Mouse (Mus musculus): ENCODE data around the gene Rad51d.
A peak's percentile ranks its signal among the peaks of the same experiment; 100 is the strongest.
"Not testable (repeated sequence)": the region's sequence is repeated elsewhere in the genome, so short reads cannot be mapped to it uniquely, and the experiment has no call there.

The Rad51d gene

GRCm38 (mm10) chr11:82856032-82856431, 34.4 kb downstream of the Rad51d start:
- no peak for DNase-seq (ENCODE audit: low spot score in 2 of 2)

DNA sequence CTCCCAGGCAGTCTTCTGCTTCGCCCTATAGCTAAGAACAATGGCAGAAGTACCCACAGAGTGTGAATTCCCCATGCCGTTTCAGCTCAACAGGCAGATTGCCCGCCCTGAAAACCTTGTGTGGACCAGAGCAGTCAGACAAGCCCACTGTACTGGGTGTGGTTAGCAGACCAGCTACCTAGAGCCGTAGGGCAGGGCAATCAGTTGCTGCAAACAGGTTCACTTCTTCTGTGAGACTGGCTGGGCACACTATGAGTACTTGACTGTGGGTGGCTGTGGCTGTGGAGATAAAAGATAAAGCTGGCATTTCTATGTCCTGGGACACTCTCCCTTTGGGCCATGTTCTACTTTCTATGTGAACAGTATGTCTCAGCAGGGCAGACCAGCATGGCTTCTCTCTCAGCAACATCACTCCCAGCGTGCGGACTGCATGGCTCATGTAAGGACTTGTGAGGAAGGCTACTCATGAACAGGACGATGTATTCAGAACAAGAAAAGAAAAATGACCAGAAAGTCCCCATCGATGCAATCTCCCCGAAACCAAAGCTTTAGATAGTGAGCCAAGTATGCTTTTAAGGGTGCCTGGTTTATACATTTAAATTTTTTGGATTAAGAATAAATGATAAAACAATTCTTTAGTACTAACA, 35.0 kb downstream of the Rad51d start:
- no peak for DNase-seq (ENCODE audit: low spot score in 2 of 2)

DNA sequence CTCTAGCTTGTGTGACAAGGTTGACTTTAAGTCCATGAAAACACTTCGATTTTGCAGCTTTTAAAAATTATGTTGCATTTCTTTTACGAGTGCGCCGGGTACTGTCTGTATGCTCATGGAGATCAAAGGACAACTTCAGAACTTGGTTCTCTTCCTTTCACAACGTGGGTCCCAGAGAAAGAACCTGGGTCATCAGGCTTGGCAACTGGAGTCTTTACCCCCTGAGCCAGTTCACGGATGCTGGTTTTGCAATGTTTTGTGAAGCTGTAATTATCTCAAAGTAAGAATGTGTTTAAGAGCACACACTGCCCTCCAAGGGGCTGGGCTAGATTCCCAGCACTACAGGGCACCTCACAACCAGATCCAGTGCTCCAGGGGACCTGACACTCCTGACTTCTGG, 36.3 kb downstream of the Rad51d start:
- DNase-seq (ENCODE audit: low spot score in 2 of 2): no peak

DNA sequence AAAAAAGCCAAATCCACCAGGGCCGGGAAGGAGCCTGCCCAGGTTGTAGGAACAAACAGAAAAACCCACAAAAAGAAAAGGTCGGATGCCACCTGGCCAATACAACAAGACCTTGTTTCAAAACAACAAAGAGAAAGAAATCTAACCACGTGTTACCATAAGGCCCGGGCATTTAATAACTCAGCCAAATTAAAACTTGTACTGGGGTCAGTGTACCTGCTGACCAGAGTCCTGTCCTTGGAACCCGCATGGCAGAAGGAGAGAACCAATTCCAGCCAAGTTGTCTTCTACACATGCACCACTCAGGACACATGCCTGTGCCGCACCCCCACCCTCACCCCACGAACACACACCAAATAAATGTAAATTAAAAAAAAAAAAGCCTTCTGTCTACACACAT, 37.5 kb downstream of the Rad51d start:
- DNase-seq (ENCODE audit: low spot score in 2 of 2): no peak

GRCm38 (mm10) chr11:82852540-82852939, 37.9 kb downstream of the Rad51d start:
- no peak for DNase-seq (ENCODE audit: low spot score in 2 of 2)

GRCm38 (mm10) chr11:82852115-82852514, 38.3 kb downstream of the Rad51d start:
- no peak for DNase-seq (ENCODE audit: low spot score in 2 of 2)

GRCm38 (mm10) chr11:82850259-82850658, 40.2 kb downstream of the Rad51d start:
- DNase-seq (ENCODE audit: low spot score in 2 of 2): no peak

DNA sequence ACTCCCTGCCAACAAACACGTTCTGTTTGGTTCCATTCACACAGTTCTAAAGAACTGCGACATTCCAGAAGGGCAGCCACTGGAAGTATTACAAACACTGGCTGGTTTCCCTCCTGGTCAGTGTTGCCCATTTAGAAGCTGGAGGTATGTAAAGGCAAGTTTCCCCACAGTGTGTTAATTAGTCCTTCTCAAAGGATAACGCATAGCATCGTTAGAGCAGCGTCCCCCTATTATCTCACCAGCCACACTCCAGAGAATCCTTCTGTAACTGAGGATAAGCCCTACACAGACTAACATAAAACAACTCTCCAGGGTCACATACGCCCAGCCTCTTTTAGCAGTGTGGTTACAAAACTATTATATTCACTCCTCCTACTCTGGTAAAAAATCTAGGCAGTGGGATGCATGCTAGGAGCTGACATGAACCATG, 42.8 kb downstream of the Rad51d start:
- DNase-seq (ENCODE audit: low spot score in 2 of 2): no peak

- no peak for DNase-seq (ENCODE audit: low spot score in 2 of 2)
Measured at GRCm38 (mm10) chr11:82846938-82847337, 43.5 kb downstream of the Rad51d start.

GRCm38 (mm10) chr11:82846079-82846436, 44.4 kb downstream of the Rad51d start:
- DNase-seq (ENCODE audit: low spot score in 2 of 2): no peak

DNA sequence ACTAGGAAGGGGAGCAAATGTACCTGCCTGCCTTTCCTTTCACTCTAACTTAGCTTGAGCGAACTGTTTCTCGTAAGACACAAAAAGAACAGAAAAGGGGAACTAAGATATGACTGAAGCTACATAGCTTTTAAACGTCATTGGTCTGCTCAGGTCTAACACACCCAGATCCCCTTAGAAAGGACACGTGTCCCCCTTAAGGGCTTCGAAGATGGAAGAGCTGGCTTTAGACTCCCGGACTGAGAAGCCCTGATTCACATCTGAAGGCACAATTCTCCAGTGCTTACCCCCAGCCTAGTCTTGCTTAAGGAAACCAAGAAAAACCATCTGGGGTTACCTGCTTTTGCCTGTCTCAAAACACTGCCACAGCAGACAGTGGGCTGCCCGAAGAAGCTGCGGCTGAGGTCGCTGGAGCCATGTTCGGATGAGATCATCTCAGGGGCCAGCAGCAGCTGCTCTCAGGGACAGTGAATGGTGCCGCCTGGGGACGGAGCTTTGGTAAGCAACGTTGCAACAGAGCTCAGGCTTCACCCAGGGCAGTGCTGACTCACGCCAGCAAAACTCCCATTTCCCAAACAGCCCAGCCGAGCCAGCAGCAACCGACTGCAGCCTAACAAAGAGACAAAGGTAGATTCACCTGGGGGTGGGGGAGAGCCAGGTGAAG, 44.9 kb downstream of the Rad51d start:
- peak; percentile 48 to 74 for DNase-seq (ENCODE audit: low spot score in 2 of 2)

DNA sequence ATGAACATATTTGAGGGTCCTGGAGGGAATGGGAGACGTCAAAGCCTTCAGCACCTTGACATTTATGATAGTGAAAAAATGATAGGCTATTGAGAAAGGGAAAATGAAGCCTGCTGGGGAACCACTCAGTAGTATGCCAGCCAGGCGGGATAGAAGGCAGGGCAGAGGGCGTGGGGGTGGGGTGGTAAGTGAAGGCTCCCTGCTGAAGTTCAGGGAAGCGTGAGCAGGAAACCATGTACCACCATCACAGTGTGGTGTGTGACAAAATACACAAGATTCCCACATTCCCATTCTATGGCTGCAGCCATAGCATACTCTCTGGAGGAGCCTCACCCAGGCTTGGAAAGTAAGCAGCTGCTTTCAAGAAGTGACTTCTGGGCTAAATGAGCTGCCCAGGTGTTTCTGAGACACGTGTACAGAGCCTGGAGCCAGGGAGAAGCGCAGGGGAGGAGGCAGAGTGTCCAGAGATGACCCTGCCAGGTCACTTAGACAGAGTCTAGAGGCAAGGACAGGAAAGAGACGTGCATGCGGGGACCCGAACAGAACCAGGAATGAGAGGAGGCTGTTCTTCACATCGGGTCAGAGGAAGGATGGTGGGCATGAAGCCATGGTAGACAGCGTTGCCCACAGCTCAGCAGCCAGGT, 45.5 kb downstream of the Rad51d start:
- no peak for DNase-seq (ENCODE audit: low spot score in 2 of 2)

- DNase-seq (ENCODE audit: low spot score in 2 of 2): no peak
Measured at GRCm38 (mm10) chr11:82838511-82838910, 51.9 kb downstream of the Rad51d start.

DNA sequence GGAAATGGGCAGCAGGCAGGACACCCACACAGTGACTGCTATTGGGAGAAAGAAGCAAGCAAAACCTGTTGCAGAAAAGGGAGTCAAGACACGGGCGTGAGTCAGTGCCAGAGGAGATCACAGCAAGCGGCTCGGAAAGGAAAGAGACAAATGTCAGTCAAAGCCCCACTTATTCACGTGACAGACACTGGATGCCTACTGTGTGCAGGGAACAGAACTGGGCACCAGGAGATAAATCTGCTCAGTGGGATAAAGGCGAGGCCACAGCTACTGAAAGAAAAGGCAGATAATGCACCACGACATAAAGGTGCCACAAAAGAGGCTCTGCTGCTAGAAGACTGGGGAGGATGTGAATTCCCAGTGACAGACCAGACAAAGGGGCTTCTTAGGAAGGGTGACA, 52.6 kb downstream of the Rad51d start:
- no peak for DNase-seq (ENCODE audit: low spot score in 2 of 2)

DNA sequence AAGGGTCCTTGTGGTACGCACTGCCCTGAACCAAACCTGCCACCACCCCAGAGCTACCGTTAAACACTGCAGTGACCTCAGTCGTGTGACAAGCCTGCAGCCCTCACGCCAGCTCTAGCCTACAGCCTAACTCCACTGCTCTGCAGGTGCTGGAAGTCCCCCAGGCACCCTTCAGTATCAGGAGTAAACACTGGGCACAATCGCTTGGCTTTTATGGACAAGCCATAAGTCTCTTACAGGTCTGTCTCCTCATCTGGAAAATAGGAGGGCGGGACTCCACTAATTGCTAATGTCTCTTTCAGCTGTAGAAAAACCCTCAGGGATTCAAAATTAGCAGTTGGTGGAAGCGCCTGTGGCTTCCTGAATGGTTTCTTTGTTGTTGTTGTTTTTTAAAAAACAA, 53.2 kb downstream of the Rad51d start:
- no peak for DNase-seq (ENCODE audit: low spot score in 2 of 2)

DNA sequence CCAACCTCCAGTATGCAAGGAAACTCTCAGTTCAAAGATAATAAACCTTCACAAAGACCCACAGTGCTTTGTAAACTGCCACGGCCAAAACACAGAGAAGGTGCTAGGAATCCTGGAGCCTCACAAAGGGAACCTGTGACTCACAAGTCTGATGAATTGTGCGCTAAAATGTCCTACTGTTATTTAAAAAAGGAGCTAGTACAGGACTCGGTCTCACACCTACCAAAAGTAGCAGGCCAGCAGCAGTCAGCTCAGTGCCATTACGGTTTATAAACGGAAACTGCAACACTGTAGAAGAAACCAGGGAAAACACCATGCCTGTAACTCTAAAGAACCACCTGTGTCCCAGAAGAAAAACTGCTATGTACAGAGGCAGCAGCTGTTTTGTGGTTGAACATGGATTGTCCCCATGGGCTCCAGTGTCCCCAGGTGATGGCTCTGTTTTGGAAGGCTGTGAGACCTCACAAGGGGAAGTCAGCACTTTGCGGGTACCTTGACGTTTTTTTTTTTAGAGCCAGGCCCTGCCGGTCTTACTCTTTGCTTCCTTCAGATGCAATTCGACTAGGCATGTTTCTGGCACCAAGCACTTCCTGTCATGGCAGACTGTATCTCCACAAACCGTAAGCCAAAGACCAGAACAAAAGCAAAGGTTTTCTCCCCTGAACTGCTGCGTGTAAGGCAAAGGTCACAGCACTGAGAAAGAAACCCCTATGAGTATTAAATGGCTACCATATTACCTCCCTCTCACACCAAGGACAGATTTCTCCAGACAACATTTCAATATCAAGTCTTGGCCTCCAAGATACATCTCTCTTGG, 54.6 kb downstream of the Rad51d start:
- no peak for DNase-seq (ENCODE audit: low spot score in 2 of 2)

DNA sequence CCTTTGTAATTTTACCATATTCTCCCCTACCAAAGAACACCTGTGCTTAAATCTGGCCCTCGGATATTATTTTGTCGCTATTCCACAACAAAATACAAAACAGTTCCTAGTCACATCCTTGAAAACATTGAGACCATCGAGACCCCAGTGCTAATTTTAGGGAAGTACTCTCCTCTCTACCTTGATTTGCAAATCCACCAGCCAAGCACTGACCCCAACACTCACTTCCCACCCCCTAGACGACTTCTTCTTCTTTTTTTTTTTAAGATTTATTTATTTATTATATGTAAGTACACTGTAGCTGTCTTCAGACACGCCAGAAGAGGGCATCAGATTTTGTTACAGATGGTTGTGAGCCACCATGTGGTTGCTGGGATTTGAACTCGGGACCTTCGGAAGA, 56.1 kb downstream of the Rad51d start:
- DNase-seq (ENCODE audit: low spot score in 2 of 2): not testable (repeated sequence)

DNA sequence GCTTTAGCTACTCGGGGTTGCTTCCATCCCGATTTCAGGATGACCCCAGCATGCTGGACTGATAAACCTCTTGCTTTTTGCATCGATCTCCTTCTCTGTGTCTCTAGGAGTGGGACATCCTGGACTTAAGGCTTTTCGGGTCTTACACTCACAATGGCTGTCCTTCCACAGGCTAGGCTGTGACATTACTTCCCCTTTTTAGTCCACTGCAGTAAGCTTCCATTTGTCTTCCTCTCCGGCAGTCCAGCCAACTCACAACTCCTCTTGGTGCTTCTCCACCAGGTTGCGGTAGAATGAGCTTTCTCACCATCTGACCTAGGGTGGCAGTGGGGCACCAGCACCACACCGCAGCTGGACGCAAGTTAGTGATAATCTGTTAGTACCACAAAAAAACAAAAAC, 56.5 kb downstream of the Rad51d start:
- no peak for DNase-seq (ENCODE audit: low spot score in 2 of 2)

GRCm38 (mm10) chr11:82832402-82832801, 58.0 kb downstream of the Rad51d start:
- not testable (repeated sequence) for DNase-seq (ENCODE audit: low spot score in 2 of 2)

DNA sequence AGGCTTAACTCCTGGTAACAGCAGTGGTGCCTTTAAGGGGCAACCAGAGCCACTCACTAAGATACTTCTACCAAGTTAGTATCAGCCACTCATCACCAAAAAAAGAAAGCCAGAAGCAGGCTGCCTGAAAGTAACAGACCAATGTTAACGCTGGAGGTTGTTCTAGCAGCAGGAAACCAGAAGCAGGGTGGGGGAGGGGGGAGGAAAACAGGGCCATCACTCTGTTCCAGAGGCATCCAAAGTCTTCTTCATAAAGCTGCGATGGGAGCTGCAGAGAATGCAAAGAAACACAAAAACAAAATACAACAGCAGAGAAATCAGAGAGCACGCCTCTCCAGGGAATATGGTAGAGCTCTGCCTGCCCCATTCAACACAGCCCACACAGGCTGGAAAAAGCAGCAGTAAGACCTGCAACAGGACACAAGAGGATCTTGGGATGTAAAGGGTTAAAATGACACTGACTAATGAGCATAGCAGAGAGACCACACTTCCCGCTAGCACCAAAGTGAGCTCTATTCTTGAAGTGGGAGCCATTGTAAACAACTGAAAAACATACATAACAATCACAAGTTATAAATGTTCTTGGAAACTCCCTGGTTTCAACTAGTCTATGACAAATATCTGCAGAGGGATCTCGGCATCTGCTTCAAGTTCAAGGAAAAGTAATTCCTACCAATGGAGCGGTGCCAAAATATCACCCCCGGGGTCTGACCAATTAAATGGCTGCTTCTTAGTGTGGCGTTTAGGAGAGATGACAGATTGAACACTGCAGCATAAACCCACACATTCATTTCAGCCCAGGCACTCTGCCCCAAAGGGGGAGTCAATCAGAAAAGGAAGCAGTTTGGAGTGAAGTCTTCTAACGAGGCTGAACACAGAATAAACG, 59.2 kb downstream of the Rad51d start:
- DNase-seq (ENCODE audit: low spot score in 2 of 2): no peak

DNA sequence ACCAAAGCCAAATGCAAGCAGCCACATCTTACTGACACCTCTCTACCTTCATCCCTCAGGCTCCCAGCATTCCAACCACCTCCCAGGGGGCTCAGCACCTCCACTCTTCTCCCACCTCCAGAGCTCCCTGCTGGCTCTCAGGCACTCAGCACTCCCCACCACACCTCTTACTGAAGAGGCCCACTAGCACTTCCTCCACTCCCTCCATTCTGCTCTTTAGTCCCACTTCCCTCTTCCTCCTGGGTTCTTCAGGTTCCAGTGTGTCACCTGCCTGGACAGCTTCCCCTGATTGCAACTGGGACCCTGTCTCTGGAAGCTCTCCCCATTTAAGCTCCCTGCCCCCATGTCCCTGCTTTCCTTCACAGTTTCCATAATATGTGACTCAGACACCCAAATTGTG, 63.6 kb downstream of the Rad51d start:
- DNase-seq (ENCODE audit: low spot score in 2 of 2): no peak

Measured in urinary bladder, adult 18-20 months (tissue).